Mouse (Mus musculus) CH12.LX (cell line): ENCODE results near the gene Xpc. TPM values are rescaled to one million over a fixed set of nuclear protein-coding genes. Genes with fewer than 3 reads are reported as not detected.

Source experiments
- DNase-seq: peaks from one replicate; pipeline ENCODE4 v3.0.0-alpha.2; 2013; ENCODE audit errors: extremely low read depth
- H3K27ac ChIP-seq: 2 replicates; pipeline ENCODE4 v1.5.1; 2012; ENCODE audit warnings: low read depth, mild to moderate bottlenecking, control low read depth, moderate library complexity; ENCODE audit not compliant: insufficient read depth
- H3K27me3 ChIP-seq: replicated peaks from 2 replicates; pipeline ENCODE3; 2012; ENCODE audit warnings: inconsistent platforms
- H3K36me3 ChIP-seq, 2 experiments: replicated peaks in 1 of 2; 2 replicates each; pipeline versions ENCODE3 to v1.6.1; 2012; ENCODE audit warnings: inconsistent platforms in 1 of 2, low read length in 1 of 2, mild to moderate bottlenecking in 1 of 2, mixed read lengths in 1 of 2, moderate library complexity in 1 of 2; ENCODE audit not compliant: control insufficient read depth in 1 of 2, insufficient read depth in 1 of 2
- H3K4me1 ChIP-seq, 2 experiments: 2 replicates each; pipeline ENCODE4 v1.6.1; 2012; ENCODE audit warnings: inconsistent platforms in 1 of 2, moderate library complexity in 1 of 2; ENCODE audit not compliant: insufficient read depth in 2 of 2, control insufficient read depth in 1 of 2
- H3K4me2 ChIP-seq: 2 replicates; pipeline ENCODE4 v1.6.1; 2012; ENCODE audit warnings: low read depth, mild to moderate bottlenecking, control low read depth; ENCODE audit not compliant: poor library complexity, insufficient read depth, severe bottlenecking
- H3K4me3 ChIP-seq, 3 experiments: fragments of 150-350 bp in 1 of 3; sonication (generic) in 1 of 3; replicated peaks in 1 of 3; 2 replicates each; pipeline versions ENCODE3 to v1.5.1; 2011 to 2012; ENCODE audit warnings: low read depth in 2 of 3, low read length in 2 of 3, mild to moderate bottlenecking in 2 of 3, moderate library complexity in 2 of 3, control low read depth in 1 of 3, improper control_type of control experiment in 1 of 3, inconsistent platforms in 1 of 3, mixed read lengths in 1 of 3; ENCODE audit not compliant: poor library complexity in 1 of 3
- H3K79me2 ChIP-seq: replicated peaks from 2 replicates; pipeline ENCODE4 v1.6.1; 2012; ENCODE audit warnings: mild to moderate bottlenecking, moderate library complexity; ENCODE audit not compliant: control insufficient read depth, poor library complexity, insufficient read depth, severe bottlenecking; ENCODE audit errors: extremely low read depth
- H3K9ac ChIP-seq: 2 replicates; pipeline ENCODE4 v1.6.1; 2012; ENCODE audit warnings: low read depth, mild to moderate bottlenecking, control low read depth, moderate library complexity; ENCODE audit not compliant: insufficient read depth
- H3K9me3 ChIP-seq: replicated peaks from 2 replicates; pipeline ENCODE3; 2012; ENCODE audit warnings: low read length, inconsistent platforms, mixed read lengths
- BHLHE40 ChIP-seq: IDR thresholded peaks from 2 replicates; pipeline ENCODE4 v1.6.1; 2011; ENCODE audit warnings: mild to moderate bottlenecking, low read depth, low read length, improper control_type of control experiment
- CHD1 ChIP-seq: IDR thresholded peaks from 2 replicates; pipeline ENCODE4 v1.6.1; 2012; ENCODE audit warnings: low read depth, low read length, improper control_type of control experiment, inconsistent platforms
- CTCF ChIP-seq, 2 experiments: IDR thresholded peaks in 1 of 2; conservative IDR thresholded peaks in 1 of 2; 2 replicates each; pipeline ENCODE4 v1.5.1; 2011 to 2012; ENCODE audit warnings: low read depth in 2 of 2, low read length in 2 of 2, improper control_type of control experiment in 1 of 2, inconsistent platforms in 1 of 2, mild to moderate bottlenecking in 1 of 2, moderate library complexity in 1 of 2
- ELF1 ChIP-seq: IDR thresholded peaks from 2 replicates; pipeline ENCODE4 v1.6.1; 2014; ENCODE audit warnings: low read depth, mild to moderate bottlenecking, inconsistent platforms, low read length, improper control_type of control experiment
- GABPA ChIP-seq: IDR thresholded peaks from 2 replicates; pipeline ENCODE4 v1.6.1; 2012; ENCODE audit warnings: low read depth, low read length, improper control_type of control experiment, inconsistent platforms; ENCODE audit not compliant: insufficient replicate concordance
- JUND ChIP-seq: conservative IDR thresholded peaks from 2 replicates; pipeline ENCODE4 v1.6.1; 2011; ENCODE audit warnings: low read depth, low read length, improper control_type of control experiment
- MAZ ChIP-seq: IDR thresholded peaks from 2 replicates; pipeline ENCODE4 v1.6.1; 2012; ENCODE audit warnings: low read depth, mild to moderate bottlenecking, inconsistent platforms, low read length, improper control_type of control experiment, moderate library complexity
- MXI1 ChIP-seq: IDR thresholded peaks from 2 replicates; pipeline ENCODE4 v1.6.1; 2011; ENCODE audit warnings: mild to moderate bottlenecking, low read depth, low read length, improper control_type of control experiment
- NELFE ChIP-seq: IDR thresholded peaks from 2 replicates; pipeline ENCODE4 v1.6.1; 2011; ENCODE audit warnings: low read depth, low read length, improper control_type of control experiment
- PAX5 ChIP-seq: IDR thresholded peaks from 2 replicates; pipeline ENCODE4 v1.6.1; 2012; ENCODE audit warnings: low read length, inconsistent platforms, mixed read lengths
- POLR2A ChIP-seq: IDR thresholded peaks from 2 replicates; pipeline ENCODE4 v1.6.1; 2011; ENCODE audit warnings: low read depth, mild to moderate bottlenecking, improper control_type of control experiment, low read length
- POLR2AphosphoS2 ChIP-seq: IDR thresholded peaks from 2 replicates; pipeline ENCODE4 v1.6.1; 2011; ENCODE audit warnings: low read depth, low read length, improper control_type of control experiment
- RAD21 ChIP-seq: IDR thresholded peaks from 2 replicates; pipeline ENCODE4 v1.6.1; 2011; ENCODE audit warnings: low read depth, mild to moderate bottlenecking, low read length, improper control_type of control experiment, moderate library complexity
- TBP ChIP-seq: conservative IDR thresholded peaks from 2 replicates; pipeline ENCODE4 v1.6.1; 2011; ENCODE audit warnings: low read depth, low read length, improper control_type of control experiment
- USF1 ChIP-seq: IDR thresholded peaks from 2 replicates; pipeline ENCODE4 v1.6.1; 2014; ENCODE audit warnings: low read depth, mild to moderate bottlenecking, inconsistent platforms, low read length, improper control_type of control experiment
- USF2 ChIP-seq: conservative IDR thresholded peaks from 2 replicates; pipeline ENCODE4 v1.6.1; 2011; ENCODE audit warnings: low read depth, low read length, improper control_type of control experiment
- dilution Hi-C: fragments of 300-500 bp; cut with MboI; formaldehyde crosslinking; loops from 2 replicates; pipeline ENCODE4 v1.14.3; 2020; ENCODE audit warnings: low sequenced_read_pairs; ENCODE audit not compliant: extremely low pct_unique_long_range_greater_than_20kb, extremely low pct_ligation_motif_present
- in situ Hi-C: fragments of 300-500 bp; cut with MboI; formaldehyde crosslinking; loops from 3 replicates; pipeline ENCODE4 v1.14.3; 2019; ENCODE audit warnings: low sequenced_read_pairs, low pct_ligation_motif_present, low pct_unique_long_range_greater_than_20kb, mixed read lengths
- polyA plus RNA-seq: library from polyadenylated mRNA; unstranded; fragments of >175 nt; gene quantifications from 2 replicates; pipeline ENCODE4 v1.2.1, GENCODE M21; 2012; ENCODE audit warnings: low read depth; ENCODE audit not compliant: insufficient read length
- total RNA-seq, 2 experiments: library from RNA; depleted of rRNA; stranded (reverse); fragments of 300-350 nt in 1 of 2; fragments of >200 nt in 1 of 2; gene quantifications; 2 replicates each; pipeline ENCODE4 v1.2.3; 2012 to 2014

The Xpc gene
- total and polyA plus RNA-seq, 3 experiments = 7.8 to 11.7 (median 8.2) TPM

GRCm38 (mm10) chr6:91465756-91466155 lies 49.9 kb downstream of the Xpc start:
- in situ Hi-C loops = no loop called here
- TF ChIP-seq POLR2A (no peak), USF1 (no peak), CHD1 (no peak), JUND (no peak), GABPA (no peak), TBP (no peak), POLR2AphosphoS2 (no peak), CTCF (conservative IDR thresholded peaks at IDR 0.05 in 1 of 2, IDR thresholded peaks at IDR 0.05 in 1 of 2; ENCODE audit: low read depth in 2 of 2, low read length in 2 of 2) (no peak), MXI1 (no peak)
- peaks cover 0 to 24% of the 10 kb centered on the region in 2 experiments; a peak in 2 of 4 replicates for H3K4me1 ChIP-seq
- no peak for DNase-seq
- dilution Hi-C loops = no loop called here
- H3K27me3 ChIP-seq = no peaks in the 10 kb centered on the region
- no peaks in the 10 kb centered on the region for H3K9me3 ChIP-seq
- no peak overlapping the region for H3K27ac ChIP-seq
- H3K4me2 ChIP-seq = no peak overlapping the region
- H3K9ac ChIP-seq = no peak overlapping the region
- peaks cover 25% of the 10 kb centered on the region for H3K79me2 ChIP-seq
- H3K36me3 ChIP-seq = peaks cover 52 to 80% of the 10 kb centered on the region in 2 experiments
- no peak overlapping the region for H3K4me3 ChIP-seq

- in situ Hi-C loops (no loop called here), dilution Hi-C loops (no loop called here)
- Histone ChIP-seq H3K79me2 (no peaks in the 10 kb centered on the region), H3K27ac (no peak overlapping the region), H3K4me3 (no peak overlapping the region), H3K9ac (no peak overlapping the region), H3K36me3 (peaks cover 13 to 17% of the 10 kb centered on the region in 2 experiments), H3K4me2 (no peak overlapping the region), H3K27me3 (peaks cover 7% of the 10 kb centered on the region), H3K9me3 (peaks cover 3% of the 10 kb centered on the region), H3K4me1 (no peaks in the 10 kb centered on the region)
- peak; percentile 22 for DNase-seq
- no peak for TF ChIP-seq USF2
- TF ChIP-seq GABPA = no peak
- TF ChIP-seq ELF1 = no peak
- TF ChIP-seq CTCF (conservative IDR thresholded peaks at IDR 0.05 in 1 of 2, IDR thresholded peaks at IDR 0.05 in 1 of 2; ENCODE audit: low read depth in 2 of 2, low read length in 2 of 2) = no peak
- no peak for TF ChIP-seq PAX5
- no peak for TF ChIP-seq NELFE
- TF ChIP-seq BHLHE40 = no peak
- TF ChIP-seq MXI1 = no peak
- no peak for TF ChIP-seq MAZ
- TF ChIP-seq RAD21 = no peak; the same call in 1 of the 2 replicates
- no peak for TF ChIP-seq POLR2A
These were observed 56.2 kb downstream of the Xpc start for GRCm38 (mm10) chr6:91459471-91459870.
